ENCODE assay signal across 7 mouse cellular contexts in the genomic region with DNA sequence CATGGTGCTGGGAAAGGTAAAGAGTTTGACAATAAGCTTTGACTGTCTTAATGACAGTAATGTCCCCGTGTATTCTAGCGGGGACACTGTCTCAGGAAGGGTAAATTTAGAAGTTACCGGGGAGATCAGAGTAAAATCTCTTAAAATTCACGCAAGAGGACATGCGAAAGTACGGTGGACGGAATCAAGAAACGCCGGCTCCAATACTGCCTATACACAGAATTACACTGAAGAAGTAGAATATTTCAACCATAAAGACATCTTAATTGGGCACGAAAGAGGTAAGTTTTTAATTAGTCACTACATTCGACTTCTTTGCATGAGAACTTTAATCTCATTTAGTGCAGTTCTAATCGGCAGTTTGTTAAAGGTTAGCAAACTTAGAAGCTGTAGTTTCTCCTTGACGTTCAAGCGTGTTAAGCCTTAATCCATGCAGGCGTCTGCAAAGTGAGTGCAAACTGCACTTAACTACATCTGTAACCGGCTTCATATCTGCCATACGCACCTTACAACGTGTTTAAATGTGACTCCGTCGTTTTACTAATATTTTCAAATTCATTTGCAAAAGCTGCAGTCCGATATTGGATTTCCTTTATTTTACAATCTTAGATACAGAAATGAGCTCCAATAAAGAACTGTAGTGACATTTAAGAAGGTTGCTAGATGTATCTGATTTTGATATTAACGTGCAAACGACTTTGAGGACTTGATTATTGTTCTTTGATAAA. TPM values are rescaled to one million over a fixed set of nuclear protein-coding genes. Genes with fewer than 3 reads are reported as not detected.
A peak's percentile ranks its signal among the peaks of the same experiment; 100 is the strongest.
DNase-seq lines count a peak whose midpoint lies in the region; ATAC-seq and TF ChIP-seq lines count a peak whose summit lies in the region.

No protein-coding gene starts in this region.

- peak overlapping the region; percentile 64 for H3K27ac ChIP-seq in testis, adult 2 months (ENCODE audit: control insufficient read depth, insufficient read depth, low read depth, low read length)
- peak overlapping the region; percentile 28; the same call in 1 of the 2 replicates for H3K27ac ChIP-seq in brown adipose tissue, adult 24 weeks (replicated peaks; ENCODE audit: low read depth, low read length)
- H3K27ac ChIP-seq in heart, embryonic 12.5 days (ENCODE audit: poor library complexity, severe bottlenecking): peak overlapping the region; percentile 100
- H3K27ac ChIP-seq in limb, embryonic 12.5 days: peak overlapping the region; percentile 100
- peak overlapping the region; percentile 100 for H3K27ac ChIP-seq in neural tube, embryonic 13.5 days (replicated peaks)

- no peak for DNase-seq in testis, postnatal 14 days (ENCODE audit: low spot score)
- no peak for DNase-seq in urinary bladder, adult 18-20 months (ENCODE audit: low spot score in 2 of 2)

- peak overlapping the region; percentile 81 for H3K4me3 ChIP-seq in testis, adult 2 months (ENCODE audit: control insufficient read depth, low read depth, low read length)
- H3K4me3 ChIP-seq in brown adipose tissue, adult 24 weeks (ENCODE audit: insufficient read depth, low read depth, low read length): peak overlapping the region; percentile 89
- H3K4me3 ChIP-seq in heart, embryonic 12.5 days: peak overlapping the region; percentile 83
- peak overlapping the region; percentile 77 for H3K4me3 ChIP-seq in limb, embryonic 12.5 days (replicated peaks)
- H3K4me3 ChIP-seq in neural tube, embryonic 13.5 days: peak overlapping the region; percentile 77

- peak overlapping the region; percentile 59 for H3K4me2 ChIP-seq in heart, embryonic 12.5 days
- H3K4me2 ChIP-seq in limb, embryonic 12.5 days: peak overlapping the region; percentile 58
- H3K4me2 ChIP-seq in neural tube, embryonic 13.5 days: peak overlapping the region; percentile 62

- H3K9me3 ChIP-seq in heart, embryonic 12.5 days (replicated peaks): no peaks in the 10 kb centered on the region
- no peaks in the 10 kb centered on the region for H3K9me3 ChIP-seq in limb, embryonic 12.5 days
- H3K9me3 ChIP-seq in neural tube, embryonic 13.5 days: no peaks in the 10 kb centered on the region

- H3K4me1 ChIP-seq in testis, adult 2 months (ENCODE audit: control insufficient read depth, insufficient read depth, low read length): peaks cover 6% of the 10 kb centered on the region
- no peaks in the 10 kb centered on the region for H3K4me1 ChIP-seq in brown adipose tissue, adult 24 weeks (ENCODE audit: control insufficient read depth, insufficient read depth, insufficient read length, low read length)
- H3K4me1 ChIP-seq in heart, embryonic 12.5 days (replicated peaks): 0 out of 2 replicates have a peak, but pooled peaks cover 2% of the 10 kb centered on the region
- no peaks in the 10 kb centered on the region; the same call in 1 of the 2 replicates for H3K4me1 ChIP-seq in limb, embryonic 12.5 days (replicated peaks)
- H3K4me1 ChIP-seq in neural tube, embryonic 13.5 days (replicated peaks): peaks cover 9% of the 10 kb centered on the region

- H3K36me3 ChIP-seq in testis, adult 2 months (ENCODE audit: control insufficient read depth, insufficient read depth, low read length): no peaks in the 10 kb centered on the region
- peaks cover 6% of the 10 kb centered on the region for H3K36me3 ChIP-seq in heart, embryonic 12.5 days
- peaks cover 10% of the 10 kb centered on the region for H3K36me3 ChIP-seq in limb, embryonic 12.5 days
- H3K36me3 ChIP-seq in neural tube, embryonic 13.5 days: peaks cover 9% of the 10 kb centered on the region

- peak overlapping the region; percentile 86 for H3K9ac ChIP-seq in heart, embryonic 12.5 days
- H3K9ac ChIP-seq in limb, embryonic 12.5 days (replicated peaks): peak overlapping the region; percentile 99
- peak overlapping the region; percentile 100 for H3K9ac ChIP-seq in neural tube, embryonic 13.5 days

- TF ChIP-seq CTCF in testis, adult 2 months (IDR thresholded peaks at IDR 0.05; ENCODE audit: control insufficient read depth, insufficient read depth, insufficient replicate concordance, low read depth, low read length): no peak

- H3K27me3 ChIP-seq in testis, adult 2 months (ENCODE audit: control insufficient read depth, insufficient read depth, low read length): no peaks in the 10 kb centered on the region
- no peaks in the 10 kb centered on the region for H3K27me3 ChIP-seq in heart, embryonic 12.5 days (replicated peaks)
- no peaks in the 10 kb centered on the region for H3K27me3 ChIP-seq in limb, embryonic 12.5 days
- no peaks in the 10 kb centered on the region for H3K27me3 ChIP-seq in neural tube, embryonic 13.5 days

- ATAC-seq in heart, embryonic 12.5 days (ENCODE audit: insufficient number of reproducible peaks, low FRiP score): no peak
- ATAC-seq in limb, embryonic 12.5 days (ENCODE audit: insufficient number of reproducible peaks, insufficient read depth, low FRiP score, low TSS enrichment, low read depth): no peak
- no peak for ATAC-seq in neural tube, embryonic 13.5 days (ENCODE audit: low read depth)

- TF ChIP-seq POLR2A in testis, adult 2 months (IDR thresholded peaks at IDR 0.05; ENCODE audit: control insufficient read depth, low read depth, low read length): no peak

- WGBS in heart, embryonic 12.5 days: under 1% methylated on average over 23 of the region's 23 CpGs
- under 1% methylated on average over 23 of the region's 23 CpGs for WGBS in limb, embryonic 12.5 days
- WGBS in neural tube, embryonic 13.5 days: under 1% methylated on average over 23 of the region's 23 CpGs

RNA-seq across cellular contexts. Expression of a gene that starts 0.6 kb away (rescaled TPM):
- 69.6 and 76.3 TPM in 2 replicates for polyA plus RNA-seq in testis, adult 2 months (2012; rRNA removed)
- polyA plus RNA-seq in brown adipose tissue, adult 24 weeks (2012; ENCODE audit: insufficient read depth, insufficient read length, missing spikeins): 15.0 and 22.6 TPM in 2 replicates
- polyA plus RNA-seq in heart, embryonic 12.5 days (2016; fragmentation: Nextera tagmentation; extraction: Ambion mirVana): 69.6 and 73.4 TPM in 2 replicates
- 94.9 and 102 TPM in 2 replicates for polyA plus RNA-seq in limb, embryonic 12.5 days (2016; fragmentation: Nextera tagmentation; extraction: Ambion mirVana)
- 43.7 and 50.7 TPM in 2 replicates for polyA plus RNA-seq in neural tube, embryonic 13.5 days (2015; fragmentation: Nextera tagmentation; extraction: Ambion mirVana)

Comparison
In these comparisons a context has a peak if more than half of its experiments do, and no peak if none do; other contexts are left out.
1. H3K27ac ChIP-seq: peak in every context shown above with its lines; median percentile 100 in heart, embryonic 12.5 days; 100 in limb, embryonic 12.5 days; 100 in neural tube, embryonic 13.5 days; 64 in testis, adult 2 months; 28 in brown adipose tissue, adult 24 weeks.